Mouse (Mus musculus): ENCODE measurements around the gene Itk. TPM values are rescaled to one million over a fixed set of nuclear protein-coding genes. Genes with fewer than 3 reads are reported as not detected.
A peak's percentile ranks its signal among the peaks of the same experiment; 100 is the strongest.
"Not testable (repeated sequence)": the region's sequence is repeated elsewhere in the genome, so short reads cannot be mapped to it uniquely, and the experiment has no call there.

Itk gene
- not detected for total RNA-seq (2022)

DNA sequence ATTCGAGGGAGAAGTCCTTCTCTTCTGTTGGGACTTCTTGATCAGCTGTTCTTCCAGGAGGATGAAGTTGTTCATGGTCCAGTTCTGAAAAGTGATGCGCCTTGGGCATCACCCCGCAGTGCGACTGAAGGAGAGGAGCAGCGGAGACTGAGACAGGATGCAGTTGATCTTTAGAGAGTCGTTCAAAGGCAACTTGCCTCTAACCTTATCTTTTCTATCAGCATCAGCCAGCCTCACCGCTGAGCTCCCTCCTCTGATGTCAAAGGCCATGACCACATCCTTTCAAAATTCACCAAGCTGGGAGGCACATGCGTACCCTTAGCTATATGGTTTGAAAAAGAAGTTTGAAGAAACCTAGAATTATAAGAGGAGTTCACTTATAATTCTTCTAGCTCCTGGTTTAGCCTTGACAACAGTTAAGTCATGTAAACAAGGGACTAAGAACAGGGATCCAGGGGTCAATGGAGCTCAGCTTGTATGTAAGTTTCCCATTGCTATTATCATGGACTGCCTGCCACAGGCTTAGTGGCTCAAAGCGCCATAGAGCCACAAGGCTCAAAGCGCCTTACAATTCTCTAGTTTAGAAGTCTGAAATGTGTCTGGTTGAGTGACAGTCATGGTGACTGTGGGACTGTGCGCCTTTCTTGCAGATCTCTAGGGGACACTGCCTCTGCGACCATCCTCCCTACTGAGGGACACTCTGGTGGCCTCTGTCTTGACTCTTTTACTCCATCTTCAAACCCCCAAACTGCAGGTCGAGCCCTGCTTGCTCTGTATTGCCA is at the start of gene Itk:
TSS of gene Itk (minus strand) at position 180 of the 782 bp plus-strand sequence.
- no peak for DNase-seq (ENCODE audit: low spot score in 2 of 2)

DNA sequence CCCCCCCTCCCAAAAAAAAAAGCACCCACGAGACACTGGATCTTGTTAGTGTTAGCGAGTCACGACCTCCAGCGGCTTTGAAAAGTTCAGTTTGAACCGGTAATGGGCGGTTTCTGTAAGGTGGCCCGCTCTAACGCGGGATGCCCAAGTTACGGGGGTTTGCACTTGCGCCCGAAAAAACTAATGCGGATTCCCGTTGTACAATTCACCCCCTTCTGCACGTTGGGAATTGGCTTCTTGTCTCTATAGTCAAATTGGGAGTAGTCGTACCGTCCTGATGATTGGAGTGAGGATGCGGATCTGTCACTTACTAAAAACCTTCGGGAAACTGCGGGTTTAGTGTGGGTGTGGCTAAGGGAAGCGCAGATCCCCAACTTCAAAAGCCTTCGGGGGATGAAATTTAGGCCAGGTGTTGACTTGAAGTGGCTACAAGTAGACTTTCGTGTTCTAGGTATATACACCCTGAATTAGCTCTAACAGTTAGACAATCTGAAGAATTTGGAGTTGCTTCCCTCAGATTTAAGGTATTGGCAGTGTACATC is 48.2 kb upstream of the Itk start:
- no peak for DNase-seq (ENCODE audit: low spot score in 2 of 2)

GRCm38 (mm10) chr11:46436760-46437458 is 47.6 kb upstream of the Itk start, which contains the start of gene Med7:
Med7 (plus strand) TSS chr11:46436925.
- peak; percentile 88 to 93 for DNase-seq (ENCODE audit: low spot score in 2 of 2)

GRCm38 (mm10) chr11:46435363-46435762 is 46.0 kb upstream of the Itk start:
- DNase-seq (ENCODE audit: low spot score in 2 of 2), result no peak

GRCm38 (mm10) chr11:46431129-46431528 is 41.8 kb upstream of the Itk start:
- DNase-seq (ENCODE audit: low spot score in 2 of 2), result peak in 1 of 2 experiments; percentile 20

- DNase-seq (ENCODE audit: low spot score in 2 of 2), result no peak
Measured at GRCm38 (mm10) chr11:46430123-46430522, 40.8 kb upstream of the Itk start.

- not testable (repeated sequence) for DNase-seq (ENCODE audit: low spot score in 2 of 2)
Measured at GRCm38 (mm10) chr11:46428131-46428530, 38.8 kb upstream of the Itk start.

DNA sequence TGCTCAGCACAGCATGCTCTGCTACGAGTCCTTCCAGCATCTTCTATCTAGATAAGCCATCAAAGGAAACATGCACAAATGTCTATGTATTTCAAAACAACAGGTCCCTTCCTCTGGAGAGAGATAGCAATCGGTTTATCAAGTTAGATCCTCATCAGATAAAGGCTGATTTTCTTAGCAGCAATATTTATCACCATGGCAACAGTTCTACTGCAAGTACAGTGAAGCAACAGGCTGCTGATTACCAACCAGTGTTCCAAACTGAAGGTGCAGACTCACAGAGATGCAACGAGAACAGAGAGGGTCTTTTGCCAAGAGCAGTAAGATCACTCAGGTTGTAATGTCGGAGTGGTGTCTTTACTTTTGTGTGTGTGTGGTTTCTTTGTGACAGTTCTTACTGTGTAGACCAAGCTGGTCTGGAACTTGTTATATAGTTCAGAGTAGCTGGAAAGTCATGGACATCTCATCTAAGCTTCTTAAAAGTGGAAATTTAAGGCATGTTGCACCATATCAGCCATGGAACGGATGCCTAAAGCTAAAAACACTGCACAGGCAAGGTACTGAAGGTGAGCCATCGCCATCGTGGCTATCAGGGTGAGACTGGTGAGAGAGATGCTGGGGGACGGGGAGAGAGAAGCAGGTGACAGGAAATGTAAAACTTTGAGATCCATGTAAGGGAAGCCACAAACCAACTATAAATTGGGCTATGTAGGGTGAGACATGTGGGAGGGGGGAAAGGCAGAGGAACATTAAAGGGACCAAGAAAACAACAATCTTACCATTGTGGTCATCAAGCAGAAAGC is 32.0 kb upstream of the Itk start:
- DNase-seq (ENCODE audit: low spot score in 2 of 2), result no peak

DNA sequence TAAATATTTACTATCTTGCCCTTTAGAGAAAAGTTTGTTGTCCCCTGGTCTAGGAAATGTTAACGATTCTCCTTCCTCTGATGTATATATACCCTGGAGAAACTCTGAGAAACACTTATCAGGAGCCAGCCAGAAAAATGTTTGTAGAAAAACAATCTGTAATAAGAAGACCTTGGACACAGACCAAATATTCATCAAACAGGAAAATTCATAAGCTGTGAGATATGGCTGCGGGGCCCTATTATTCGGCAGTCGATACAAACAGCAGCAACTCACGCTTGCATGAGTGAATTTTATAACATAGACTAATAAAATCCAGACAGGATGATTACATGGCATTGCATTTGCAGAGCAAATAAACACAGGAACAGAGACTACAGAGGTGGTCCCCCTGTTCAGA is 29.5 kb upstream of the Itk start:
- DNase-seq (ENCODE audit: low spot score in 2 of 2), result no peak

DNA sequence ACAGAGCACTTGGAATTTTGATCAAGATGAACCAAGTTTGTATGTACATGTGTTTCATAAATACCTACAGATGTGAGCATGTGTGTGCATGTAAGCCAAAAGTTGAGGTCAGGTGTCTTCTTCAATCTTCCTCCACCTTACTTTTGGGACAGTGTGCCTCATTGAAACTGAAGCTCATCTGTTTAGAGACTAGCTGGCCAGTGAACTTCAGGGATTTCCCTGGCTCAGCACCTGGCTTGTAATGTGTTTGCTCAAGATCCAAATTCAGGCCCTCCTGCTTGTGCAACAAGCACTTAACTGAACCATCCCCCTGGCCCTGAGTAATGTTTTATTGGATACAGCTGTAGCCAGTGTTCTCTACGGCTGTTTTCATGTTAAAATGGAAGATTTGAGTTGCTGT is 29.1 kb upstream of the Itk start:
- no peak for DNase-seq (ENCODE audit: low spot score in 2 of 2)

GRCm38 (mm10) chr11:46410018-46410563 is 20.8 kb upstream of the Itk start:
- no peak for DNase-seq (ENCODE audit: low spot score in 2 of 2)

DNA sequence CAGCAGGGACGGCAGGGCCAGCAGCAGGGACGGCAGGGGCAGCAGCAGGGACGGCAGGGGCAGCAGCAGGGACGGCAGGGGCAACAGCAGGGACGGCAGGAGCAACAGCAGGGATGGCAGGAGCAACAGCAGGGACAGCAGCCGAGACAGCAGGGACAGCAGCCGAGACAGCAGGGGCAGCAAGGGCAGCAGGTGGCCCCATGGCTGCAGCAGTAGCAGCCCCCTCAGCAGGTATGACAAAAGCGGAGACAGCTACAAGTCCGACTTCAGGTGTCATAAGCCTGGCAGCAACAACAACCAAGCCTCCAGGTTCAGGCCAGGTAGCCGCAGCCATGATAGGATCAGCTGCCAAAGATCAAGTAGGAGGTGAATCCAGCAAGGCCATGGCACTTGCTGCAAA is 17.4 kb upstream of the Itk start:
- no peak for DNase-seq (ENCODE audit: low spot score in 2 of 2)

DNA sequence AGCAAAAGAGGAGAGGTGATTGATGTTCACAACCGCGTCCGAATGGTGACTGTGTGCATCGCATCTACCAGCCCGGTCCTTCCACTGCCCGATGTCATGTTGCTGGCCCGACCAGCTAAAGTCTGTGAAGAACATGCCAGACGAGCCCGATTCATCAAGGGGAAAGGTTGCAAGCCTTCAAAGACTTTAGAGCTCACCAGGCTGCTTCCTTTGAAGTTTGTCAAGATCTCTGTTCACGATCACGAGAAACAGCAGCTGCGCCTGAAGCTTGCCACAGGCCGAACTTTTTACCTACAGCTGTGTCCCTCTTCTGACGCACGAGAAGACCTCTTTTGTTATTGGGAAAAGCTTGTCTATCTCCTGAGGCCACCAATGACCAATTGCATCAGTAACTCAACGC is 15.7 kb upstream of the Itk start:
- no peak for DNase-seq (ENCODE audit: low spot score in 2 of 2)

GRCm38 (mm10) chr11:46401555-46401954 is 12.2 kb upstream of the Itk start:
- no peak for DNase-seq (ENCODE audit: low spot score in 2 of 2)

- no peak for DNase-seq (ENCODE audit: low spot score in 2 of 2)
Measured at GRCm38 (mm10) chr11:46398933-46399383, 9.6 kb upstream of the Itk start.

GRCm38 (mm10) chr11:46398473-46398872 is 9.2 kb upstream of the Itk start:
- no peak for DNase-seq (ENCODE audit: low spot score in 2 of 2)

- no peak for DNase-seq (ENCODE audit: low spot score in 2 of 2)
Measured at GRCm38 (mm10) chr11:46397900-46398299, 8.6 kb upstream of the Itk start.

DNA sequence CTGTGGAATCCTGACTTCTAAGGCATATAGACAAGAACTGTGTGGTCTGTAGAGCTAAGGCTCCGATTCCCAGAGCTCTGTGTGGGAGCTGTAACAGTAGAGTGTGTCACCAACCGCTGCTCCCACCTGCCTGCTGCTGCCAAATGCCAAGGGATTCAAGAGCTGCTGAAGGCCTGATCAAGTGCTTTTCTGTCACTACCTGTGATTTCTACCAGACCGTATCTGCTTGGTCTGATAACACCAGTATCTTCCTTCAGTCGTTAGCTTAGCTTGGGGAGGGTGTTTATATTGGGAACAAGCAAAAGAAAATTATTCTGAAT is 7.5 kb upstream of the Itk start:
- no peak for DNase-seq (ENCODE audit: low spot score in 2 of 2)

- DNase-seq (ENCODE audit: low spot score in 2 of 2), result no peak
Measured at GRCm38 (mm10) chr11:46396167-46396859, 7.0 kb upstream of the Itk start, which contains the start of gene Fam71b. Fam71b (plus strand) TSS chr11:46396559.

GRCm38 (mm10) chr11:46395698-46396097 is 6.4 kb upstream of the Itk start:
- DNase-seq (ENCODE audit: low spot score in 2 of 2), result no peak

DNA sequence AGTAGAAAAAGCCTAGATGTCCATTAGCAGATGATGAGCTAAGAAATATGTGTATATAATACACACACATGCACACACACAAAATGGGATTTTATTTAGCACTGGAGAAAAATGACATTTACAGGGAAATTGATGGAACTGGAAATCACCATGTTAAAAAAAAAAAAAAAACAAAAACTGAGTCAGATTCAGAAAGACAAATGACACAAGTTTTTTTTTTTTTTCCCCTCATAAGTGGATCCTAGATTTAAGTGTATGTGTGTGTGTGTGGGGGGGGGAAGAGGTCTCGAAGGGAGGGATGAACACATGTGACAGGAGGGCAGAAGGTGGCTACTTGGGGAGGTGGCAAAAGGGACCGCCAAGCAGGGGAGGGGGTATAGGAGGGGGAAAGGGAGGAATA is 5.8 kb upstream of the Itk start:
- no peak for DNase-seq (ENCODE audit: low spot score in 2 of 2)
